Mouse (Mus musculus): Measurements from ENCODE around the gene Pdzrn3. TPM values are rescaled to one million over a fixed set of nuclear protein-coding genes. Genes with fewer than 3 reads are reported as not detected.

Pdzrn3 gene
- polyA plus RNA-seq, 1 experiment = 1.9 TPM

DNA sequence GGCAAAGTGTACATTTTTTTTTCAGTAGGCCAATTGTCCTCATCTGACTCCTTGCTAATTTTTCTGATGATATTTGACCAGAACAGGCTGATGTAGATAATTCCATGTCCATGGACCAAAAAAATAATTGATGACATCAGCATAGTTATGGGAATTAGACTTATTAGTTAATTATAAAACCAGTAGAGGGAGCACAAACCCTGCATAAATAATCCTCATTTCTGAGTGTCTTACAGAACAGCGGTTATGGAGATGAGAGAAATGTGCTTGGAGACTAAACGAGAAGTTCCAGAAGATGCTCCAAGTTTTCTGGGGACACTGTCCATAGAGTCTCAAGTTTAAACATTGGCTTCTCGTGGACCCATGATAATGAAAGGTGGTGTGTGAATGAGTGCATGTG is 157.4 kb downstream of the Pdzrn3 start:
- no peak for DNase-seq
- WGBS = 32% methylated on average over 3 of the region's 3 CpGs
- no peak overlapping the region for H3K27ac ChIP-seq (ENCODE audit: insufficient read depth, low read length)
- TF ChIP-seq POLR2A (IDR thresholded peaks at IDR 0.05; ENCODE audit: borderline replicate concordance, insufficient read depth, low read length) (no peak), CTCF (IDR thresholded peaks at IDR 0.05; ENCODE audit: borderline replicate concordance, insufficient read depth, low read depth, low read length) (no peak)
- no peaks in the 10 kb centered on the region for H3K27me3 ChIP-seq (ENCODE audit: control insufficient read depth, insufficient read depth, low read length)
- no peak overlapping the region for H3K4me3 ChIP-seq (replicated peaks; ENCODE audit: insufficient read depth, low read depth, low read length)
- no peaks in the 10 kb centered on the region for H3K4me1 ChIP-seq (ENCODE audit: control insufficient read depth, insufficient read depth, low read length)

DNA sequence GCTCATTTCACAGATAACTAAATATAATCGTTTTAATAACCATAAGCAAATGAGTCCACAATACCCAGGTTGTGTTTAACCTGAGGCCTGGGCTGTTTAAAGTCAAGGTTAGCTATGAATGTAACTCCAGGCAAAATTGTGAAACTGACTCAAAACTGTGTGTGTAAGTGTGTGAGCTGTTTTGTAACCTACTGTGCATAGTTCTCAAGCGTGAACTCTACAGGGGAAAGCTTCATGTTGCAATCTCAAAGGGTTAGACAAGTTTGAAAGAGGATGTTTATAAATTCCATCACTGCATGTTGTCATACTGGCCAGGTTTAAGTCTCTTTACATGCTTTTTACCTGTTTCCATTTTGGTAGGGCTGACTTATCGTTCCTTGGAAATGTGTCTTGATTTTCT is 158.7 kb downstream of the Pdzrn3 start:
- Histone ChIP-seq H3K4me3 (replicated peaks; ENCODE audit: insufficient read depth, low read depth, low read length) (no peak overlapping the region), H3K27ac (ENCODE audit: insufficient read depth, low read length) (no peak overlapping the region), H3K4me1 (ENCODE audit: control insufficient read depth, insufficient read depth, low read length) (no peaks in the 10 kb centered on the region), H3K27me3 (ENCODE audit: control insufficient read depth, insufficient read depth, low read length) (no peaks in the 10 kb centered on the region)
- no peak for DNase-seq
- 93% methylated on average over 3 of the region's 3 CpGs for WGBS
- no peak for TF ChIP-seq CTCF (IDR thresholded peaks at IDR 0.05; ENCODE audit: borderline replicate concordance, insufficient read depth, low read depth, low read length)
- no peak for TF ChIP-seq POLR2A (IDR thresholded peaks at IDR 0.05; ENCODE audit: borderline replicate concordance, insufficient read depth, low read length)

GRCm38 (mm10) chr6:101218197-101218596 is 159.5 kb downstream of the Pdzrn3 start:
- 68% methylated on average over 4 of the region's 4 CpGs for WGBS
- no peaks in the 10 kb centered on the region for H3K27me3 ChIP-seq (ENCODE audit: control insufficient read depth, insufficient read depth, low read length)
- H3K4me1 ChIP-seq (ENCODE audit: control insufficient read depth, insufficient read depth, low read length) = no peaks in the 10 kb centered on the region
- TF ChIP-seq POLR2A (IDR thresholded peaks at IDR 0.05; ENCODE audit: borderline replicate concordance, insufficient read depth, low read length) (no peak), CTCF (IDR thresholded peaks at IDR 0.05; ENCODE audit: borderline replicate concordance, insufficient read depth, low read depth, low read length) (no peak)
- H3K27ac ChIP-seq (ENCODE audit: insufficient read depth, low read length) = no peak overlapping the region
- no peak overlapping the region for H3K4me3 ChIP-seq (replicated peaks; ENCODE audit: insufficient read depth, low read depth, low read length)
- DNase-seq = no peak

- no peaks in the 10 kb centered on the region for H3K27me3 ChIP-seq (ENCODE audit: control insufficient read depth, insufficient read depth, low read length)
- TF ChIP-seq CTCF (IDR thresholded peaks at IDR 0.05; ENCODE audit: borderline replicate concordance, insufficient read depth, low read depth, low read length) = no peak
- TF ChIP-seq POLR2A (IDR thresholded peaks at IDR 0.05; ENCODE audit: borderline replicate concordance, insufficient read depth, low read length) = no peak
- no peaks in the 10 kb centered on the region for H3K4me1 ChIP-seq (ENCODE audit: control insufficient read depth, insufficient read depth, low read length)
- H3K4me3 ChIP-seq (replicated peaks; ENCODE audit: insufficient read depth, low read depth, low read length) = no peak overlapping the region
- no peak overlapping the region for H3K27ac ChIP-seq (ENCODE audit: insufficient read depth, low read length)
- 83% methylated on average over 6 of the region's 6 CpGs for WGBS
- DNase-seq = no peak
These were observed 159.9 kb downstream of the Pdzrn3 start for GRCm38 (mm10) chr6:101217756-101218155.

- DNase-seq = no peak
- WGBS = 63% methylated on average over 16 of the region's 16 CpGs
These were observed 162.3 kb downstream of the Pdzrn3 start for GRCm38 (mm10) chr6:101215436-101215791.

GRCm38 (mm10) chr6:101214734-101215435 is 162.8 kb downstream of the Pdzrn3 start:
- no peak for TF ChIP-seq POLR2A (IDR thresholded peaks at IDR 0.05; ENCODE audit: borderline replicate concordance, insufficient read depth, low read length)
- TF ChIP-seq CTCF (IDR thresholded peaks at IDR 0.05; ENCODE audit: borderline replicate concordance, insufficient read depth, low read depth, low read length) = no peak

More at GRCm38 (mm10) chr6:101215436-101215791, 162.3 kb downstream of the Pdzrn3 start:
- TF ChIP-seq CTCF (IDR thresholded peaks at IDR 0.05; ENCODE audit: borderline replicate concordance, insufficient read depth, low read depth, low read length) (no peak), POLR2A (IDR thresholded peaks at IDR 0.05; ENCODE audit: borderline replicate concordance, insufficient read depth, low read length) (no peak)
- H3K27ac ChIP-seq (ENCODE audit: insufficient read depth, low read length) = no peak overlapping the region
- H3K4me1 ChIP-seq (ENCODE audit: control insufficient read depth, insufficient read depth, low read length) = peaks cover 7% of the 10 kb centered on the region
- no peaks in the 10 kb centered on the region for H3K27me3 ChIP-seq (ENCODE audit: control insufficient read depth, insufficient read depth, low read length)
- H3K4me3 ChIP-seq (replicated peaks; ENCODE audit: insufficient read depth, low read depth, low read length) = no peak overlapping the region

DNA sequence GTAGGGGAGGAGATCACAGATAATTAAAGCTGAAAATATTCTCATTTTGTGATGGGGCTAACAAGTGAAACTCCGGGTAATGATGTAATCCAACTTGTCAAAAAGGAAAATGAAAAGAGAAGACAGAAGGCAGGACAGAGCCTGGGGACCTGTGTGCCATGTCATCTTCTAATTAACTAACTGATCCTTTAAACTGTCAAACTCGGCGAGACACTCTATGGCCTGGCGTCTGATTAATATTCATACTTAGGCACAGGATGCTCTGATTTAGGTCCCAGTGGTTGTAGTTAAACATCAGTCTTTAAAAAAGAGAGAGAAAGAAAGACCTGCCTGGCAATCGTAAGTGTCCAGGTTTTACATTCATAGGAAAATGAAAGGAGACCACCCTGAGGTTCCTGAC is 164.6 kb downstream of the Pdzrn3 start:
- Histone ChIP-seq H3K27me3 (ENCODE audit: control insufficient read depth, insufficient read depth, low read length) (no peaks in the 10 kb centered on the region), H3K4me1 (ENCODE audit: control insufficient read depth, insufficient read depth, low read length) (peaks cover 7% of the 10 kb centered on the region), H3K4me3 (replicated peaks; ENCODE audit: insufficient read depth, low read depth, low read length) (no peak overlapping the region), H3K27ac (ENCODE audit: insufficient read depth, low read length) (no peak overlapping the region)
- DNase-seq = no peak
- TF ChIP-seq CTCF (IDR thresholded peaks at IDR 0.05; ENCODE audit: borderline replicate concordance, insufficient read depth, low read depth, low read length) (no peak), POLR2A (IDR thresholded peaks at IDR 0.05; ENCODE audit: borderline replicate concordance, insufficient read depth, low read length) (no peak)
- 87% methylated on average over 5 of the region's 5 CpGs for WGBS

More at GRCm38 (mm10) chr6:101214734-101215435, 162.8 kb downstream of the Pdzrn3 start:
- no peak for DNase-seq
- Histone ChIP-seq H3K4me3 (replicated peaks; ENCODE audit: insufficient read depth, low read depth, low read length) (no peak overlapping the region), H3K27ac (ENCODE audit: insufficient read depth, low read length) (no peak overlapping the region), H3K4me1 (ENCODE audit: control insufficient read depth, insufficient read depth, low read length) (peaks cover 7% of the 10 kb centered on the region), H3K27me3 (ENCODE audit: control insufficient read depth, insufficient read depth, low read length) (no peaks in the 10 kb centered on the region)
- 93% methylated on average over 8 of the region's 8 CpGs for WGBS

DNA sequence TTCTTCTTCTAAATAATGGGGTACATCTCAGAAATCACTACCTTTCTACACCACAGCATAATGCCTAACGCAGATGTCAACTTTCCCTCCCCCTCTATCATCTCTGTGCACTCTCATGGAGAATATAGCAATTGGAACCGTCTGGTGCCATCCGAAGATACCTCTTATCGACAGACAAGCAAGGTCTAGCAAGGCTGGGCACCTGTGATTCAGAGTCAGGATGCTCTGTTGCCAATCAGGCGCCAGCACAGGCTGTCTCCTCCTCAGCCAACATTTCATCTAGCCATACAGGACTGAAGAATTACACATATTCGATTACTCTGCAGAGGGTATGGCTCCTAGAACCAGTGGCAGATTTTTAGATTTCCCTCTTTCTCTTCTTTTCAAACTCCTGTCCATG is 165.6 kb downstream of the Pdzrn3 start:
- no peak for DNase-seq
- Histone ChIP-seq H3K4me1 (ENCODE audit: control insufficient read depth, insufficient read depth, low read length) (peaks cover 7% of the 10 kb centered on the region), H3K27me3 (ENCODE audit: control insufficient read depth, insufficient read depth, low read length) (no peaks in the 10 kb centered on the region), H3K4me3 (replicated peaks; ENCODE audit: insufficient read depth, low read depth, low read length) (no peak overlapping the region), H3K27ac (ENCODE audit: insufficient read depth, low read length) (no peak overlapping the region)
- TF ChIP-seq CTCF (IDR thresholded peaks at IDR 0.05; ENCODE audit: borderline replicate concordance, insufficient read depth, low read depth, low read length) (no peak), POLR2A (IDR thresholded peaks at IDR 0.05; ENCODE audit: borderline replicate concordance, insufficient read depth, low read length) (no peak)
- WGBS = 47% methylated on average over 6 of the region's 6 CpGs
